Mouse (Mus musculus): ENCODE measurements around the gene Tnik.

DNA sequence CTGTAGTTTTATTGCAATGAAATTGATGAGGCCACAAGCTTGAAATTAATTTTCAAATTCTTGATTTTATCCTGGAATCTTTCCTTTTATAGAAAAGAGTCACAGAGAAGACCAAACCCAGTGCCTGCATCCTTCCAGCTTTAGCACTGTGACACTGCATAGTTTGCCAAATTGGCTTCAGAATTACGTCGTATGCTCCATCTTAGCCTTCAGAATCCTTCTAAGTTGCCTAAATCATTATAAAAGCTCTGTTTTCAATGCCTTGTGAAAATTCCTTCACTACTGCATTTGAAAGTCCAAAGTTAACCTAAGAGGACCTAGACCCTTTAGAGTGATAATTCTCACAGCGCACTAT lies 234.5 kb downstream of the Tnik start:
- TF ChIP-seq POLR2A (IDR thresholded peaks at IDR 0.05; ENCODE audit: low read depth, low read length): no peak
- no peak for TF ChIP-seq CTCF (conservative IDR thresholded peaks at IDR 0.05; ENCODE audit: insufficient read depth, insufficient read length, low read depth, low read length)

Measured in kidney, adult 2 months (tissue).